Mouse (Mus musculus): ENCODE measurements around the gene Dnajc13. TPM values are rescaled to one million over a fixed set of nuclear protein-coding genes. Genes with fewer than 3 reads are reported as not detected.
A peak's percentile ranks its signal among the peaks of the same experiment; 100 is the strongest.

Dnajc13 gene
- polyA plus RNA-seq, 1 experiment from 2014 or later, result 22.7 TPM

GRCm38 (mm10) chr9:104130141-104130755 is 132.5 kb downstream of the Dnajc13 start:
- H3K9me3 ChIP-seq, result no peaks in the 10 kb centered on the region
- H3K4me2 ChIP-seq (replicated peaks), result no peak overlapping the region
- H3K4me1 ChIP-seq, result peaks cover 9% of the 10 kb centered on the region
- H3K27ac ChIP-seq (replicated peaks), result no peak overlapping the region
- H3K9ac ChIP-seq (replicated peaks), result no peak overlapping the region
- no peak for ATAC-seq (replicated peaks)
- 92% methylated on average over 9 of the region's 9 CpGs for WGBS
- H3K27me3 ChIP-seq, result no peaks in the 10 kb centered on the region
- no peak overlapping the region for H3K4me3 ChIP-seq
- no peaks in the 10 kb centered on the region for H3K36me3 ChIP-seq

DNA sequence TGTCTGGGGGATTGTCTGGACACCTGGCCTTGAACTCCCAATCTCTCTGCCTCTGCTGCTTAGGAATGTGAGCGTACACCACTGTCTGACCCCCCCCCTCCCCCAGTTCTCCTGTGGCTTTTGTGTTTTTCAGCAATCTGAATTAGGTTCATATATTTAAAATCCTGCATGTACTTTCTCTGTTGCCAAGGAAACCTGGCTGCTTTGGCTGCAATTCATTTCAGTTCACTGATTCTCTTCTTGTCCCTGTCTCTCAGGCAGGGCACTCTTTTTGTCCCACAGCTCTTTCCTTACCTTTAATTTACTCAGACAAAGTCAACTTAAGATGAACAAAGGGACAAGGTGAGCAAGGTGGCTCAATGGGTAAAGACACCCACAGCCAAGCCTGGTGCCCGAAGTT is 134.6 kb downstream of the Dnajc13 start:
- ATAC-seq (replicated peaks), result no peak
- Histone ChIP-seq H3K4me1 (peaks cover 22% of the 10 kb centered on the region), H3K4me2 (replicated peaks) (no peak overlapping the region), H3K4me3 (no peak overlapping the region), H3K27ac (replicated peaks) (peak overlapping the region; percentile 57; the same call in 1 of the 2 replicates), H3K27me3 (no peaks in the 10 kb centered on the region), H3K9me3 (no peaks in the 10 kb centered on the region), H3K9ac (replicated peaks) (no peak overlapping the region), H3K36me3 (no peaks in the 10 kb centered on the region)
- WGBS, result 15% methylated on average over 2 of the region's 2 CpGs

DNA sequence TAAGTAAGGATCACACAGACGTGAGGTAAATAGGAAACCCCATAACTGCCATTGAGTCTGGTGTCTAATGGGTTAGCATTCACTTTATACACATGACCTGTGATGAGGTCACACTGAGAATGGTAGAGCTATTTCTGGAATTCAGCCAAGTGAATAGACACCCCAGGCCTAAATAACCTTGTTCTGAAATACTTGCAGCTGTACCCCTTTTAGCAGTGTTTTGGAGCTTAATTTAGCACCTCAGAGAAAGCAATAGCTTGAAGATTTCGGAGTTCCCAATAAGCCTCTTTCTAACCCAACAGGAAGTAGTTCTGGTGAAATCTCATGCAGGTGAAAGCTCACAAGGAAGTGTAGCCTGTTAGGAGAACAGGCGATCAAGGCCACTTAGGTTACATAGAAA is 135.9 kb downstream of the Dnajc13 start, which contains the start of gene Ackr4:
Gene Ackr4 (minus strand): TSS at position 101 of the 400 bp plus-strand sequence.
- H3K4me3 ChIP-seq, result no peak within 1 kb of the TSS
- no peaks in the 10 kb centered on the region for H3K9me3 ChIP-seq
- H3K27me3 ChIP-seq, result no peaks in the 10 kb centered on the region
- H3K9ac ChIP-seq (replicated peaks), result no peak within 1 kb of the TSS
- H3K27ac ChIP-seq (replicated peaks), result peak within 1 kb of the TSS; percentile 57; the same call in 1 of the 2 replicates
- ATAC-seq (replicated peaks), result no peak
- WGBS, result 75% methylated on average over 3 of the region's 3 CpGs
- H3K4me2 ChIP-seq (replicated peaks), result no peak within 1 kb of the TSS
- H3K36me3 ChIP-seq, result no peaks in the 10 kb centered on the region
- peaks cover 23% of the 10 kb centered on the region for H3K4me1 ChIP-seq

- 25% methylated on average over 5 of the region's 5 CpGs for WGBS
- no peak overlapping the region for H3K9ac ChIP-seq (replicated peaks)
- no peak overlapping the region for H3K4me3 ChIP-seq
- no peak for ATAC-seq (replicated peaks)
- no peak overlapping the region for H3K4me2 ChIP-seq (replicated peaks)
- peaks cover 23% of the 10 kb centered on the region for H3K4me1 ChIP-seq
- no peaks in the 10 kb centered on the region for H3K36me3 ChIP-seq
- no peaks in the 10 kb centered on the region for H3K9me3 ChIP-seq
- H3K27ac ChIP-seq (replicated peaks), result 0 out of 2 replicates have a peak overlapping the region, but pooled peaks have one; percentile 29
- no peaks in the 10 kb centered on the region for H3K27me3 ChIP-seq
Measured at GRCm38 (mm10) chr9:104123622-104124021, 139.1 kb downstream of the Dnajc13 start.

DNA sequence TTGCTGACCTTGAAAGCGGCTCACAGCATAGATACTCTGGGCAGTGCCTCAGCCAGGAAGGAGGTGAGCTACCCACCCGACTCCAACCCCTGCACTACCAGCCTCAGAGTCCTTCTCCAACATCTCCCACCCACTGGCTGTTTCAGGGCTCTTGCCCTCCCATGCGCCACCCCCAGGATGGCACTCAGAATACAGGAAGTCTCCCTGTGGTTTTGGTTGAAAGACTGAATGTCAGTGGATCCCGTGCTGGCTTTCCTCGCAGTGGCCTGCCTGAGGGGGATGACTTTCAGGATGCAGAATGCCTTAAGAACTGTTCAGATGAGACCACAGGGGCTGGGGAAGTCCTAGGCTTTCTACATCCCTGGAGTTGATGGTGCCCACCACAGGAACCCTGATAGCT is 139.6 kb downstream of the Dnajc13 start:
- no peak for ATAC-seq (replicated peaks)
- Histone ChIP-seq H3K27ac (replicated peaks) (0 out of 2 replicates have a peak overlapping the region, but pooled peaks have one; percentile 29), H3K4me2 (replicated peaks) (no peak overlapping the region), H3K9me3 (no peaks in the 10 kb centered on the region), H3K4me1 (peaks cover 20% of the 10 kb centered on the region), H3K36me3 (no peaks in the 10 kb centered on the region), H3K27me3 (no peaks in the 10 kb centered on the region), H3K4me3 (no peak overlapping the region), H3K9ac (replicated peaks) (no peak overlapping the region)
- WGBS, result 74% methylated on average over 5 of the region's 5 CpGs

DNA sequence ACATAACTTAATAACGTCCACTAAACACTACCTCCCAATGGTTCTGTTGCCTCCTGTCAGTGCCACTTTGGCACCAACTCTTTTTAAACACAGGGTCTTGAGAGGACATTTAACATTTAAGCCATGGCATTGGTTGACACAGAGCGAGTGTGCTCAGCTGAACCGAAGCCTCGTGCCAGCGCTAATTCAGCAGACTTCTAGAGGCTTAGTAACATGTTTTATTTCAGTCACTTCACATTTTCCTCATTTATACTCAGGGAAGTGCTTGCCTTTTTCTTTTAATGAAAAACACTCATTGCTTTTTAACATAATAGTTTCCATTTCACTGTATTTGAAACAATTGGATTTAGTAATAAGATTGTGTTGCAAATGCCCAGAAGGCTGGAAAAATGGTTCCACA is 153.6 kb downstream of the Dnajc13 start:
- H3K9ac ChIP-seq (replicated peaks), result no peak overlapping the region
- 89% methylated on average over 5 of the region's 5 CpGs for WGBS

GRCm38 (mm10) chr9:104108571-104109143 is 154.1 kb downstream of the Dnajc13 start:
- no peak for ATAC-seq (replicated peaks)
- H3K36me3 ChIP-seq, result no peaks in the 10 kb centered on the region

More for the DNA sequence above, 153.6 kb downstream of the Dnajc13 start:
- no peaks in the 10 kb centered on the region for H3K27me3 ChIP-seq
- no peaks in the 10 kb centered on the region for H3K4me1 ChIP-seq
- H3K4me2 ChIP-seq (replicated peaks), result no peak overlapping the region
- no peak for ATAC-seq (replicated peaks)
- H3K9me3 ChIP-seq, result no peaks in the 10 kb centered on the region
- H3K36me3 ChIP-seq, result no peaks in the 10 kb centered on the region
- H3K27ac ChIP-seq (replicated peaks), result no peak overlapping the region
- no peak overlapping the region for H3K4me3 ChIP-seq

DNA sequence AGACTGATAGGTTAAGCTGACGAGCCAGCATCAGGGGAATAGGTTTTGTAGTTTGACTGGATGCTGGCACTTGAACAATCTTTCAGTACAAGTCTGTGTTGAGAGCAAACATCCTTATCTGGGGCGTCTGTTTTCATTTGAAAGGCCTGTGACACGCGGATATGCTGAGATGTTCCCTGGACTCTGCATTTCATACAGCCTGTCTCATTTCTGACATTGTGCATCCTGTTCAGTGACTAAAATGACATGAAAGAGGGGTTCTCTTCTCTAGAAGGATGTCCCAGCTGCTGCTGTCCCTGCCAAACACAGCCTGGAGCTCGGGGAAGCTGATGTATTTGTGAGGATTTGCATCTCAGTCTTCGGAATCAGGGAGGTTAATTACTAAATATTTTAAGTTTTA is 155.2 kb downstream of the Dnajc13 start:
- H3K4me3 ChIP-seq, result no peak overlapping the region
- no peaks in the 10 kb centered on the region for H3K4me1 ChIP-seq
- no peak overlapping the region for H3K27ac ChIP-seq (replicated peaks)
- H3K9me3 ChIP-seq, result no peaks in the 10 kb centered on the region
- H3K36me3 ChIP-seq, result no peaks in the 10 kb centered on the region
- no peaks in the 10 kb centered on the region for H3K27me3 ChIP-seq
- 82% methylated on average over 6 of the region's 6 CpGs for WGBS
- ATAC-seq (replicated peaks), result no peak
- H3K4me2 ChIP-seq (replicated peaks), result no peak overlapping the region
- no peak overlapping the region for H3K9ac ChIP-seq (replicated peaks)

More at GRCm38 (mm10) chr9:104108571-104109143, 154.1 kb downstream of the Dnajc13 start:
- H3K9me3 ChIP-seq, result no peaks in the 10 kb centered on the region
- no peaks in the 10 kb centered on the region for H3K27me3 ChIP-seq
- whole genome bisulfite sequencing, result 67% methylated on average over 2 of the region's 2 CpGs
- H3K4me3 ChIP-seq, result no peak overlapping the region
- H3K4me2 ChIP-seq (replicated peaks), result no peak overlapping the region
- H3K27ac ChIP-seq (replicated peaks), result no peak overlapping the region
- no peaks in the 10 kb centered on the region for H3K4me1 ChIP-seq
- no peak overlapping the region for H3K9ac ChIP-seq (replicated peaks)

- 85% methylated on average over 9 of the region's 9 CpGs for WGBS
- no peak for ATAC-seq (replicated peaks)
- H3K4me2 ChIP-seq (replicated peaks), result no peak overlapping the region
- H3K9ac ChIP-seq (replicated peaks), result no peak overlapping the region
- no peak overlapping the region for H3K4me3 ChIP-seq
- H3K27me3 ChIP-seq, result no peaks in the 10 kb centered on the region
- no peaks in the 10 kb centered on the region for H3K9me3 ChIP-seq
- no peak overlapping the region for H3K27ac ChIP-seq (replicated peaks)
- no peaks in the 10 kb centered on the region for H3K4me1 ChIP-seq
- no peaks in the 10 kb centered on the region for H3K36me3 ChIP-seq
Measured at GRCm38 (mm10) chr9:104106930-104107329, 155.8 kb downstream of the Dnajc13 start.

DNA sequence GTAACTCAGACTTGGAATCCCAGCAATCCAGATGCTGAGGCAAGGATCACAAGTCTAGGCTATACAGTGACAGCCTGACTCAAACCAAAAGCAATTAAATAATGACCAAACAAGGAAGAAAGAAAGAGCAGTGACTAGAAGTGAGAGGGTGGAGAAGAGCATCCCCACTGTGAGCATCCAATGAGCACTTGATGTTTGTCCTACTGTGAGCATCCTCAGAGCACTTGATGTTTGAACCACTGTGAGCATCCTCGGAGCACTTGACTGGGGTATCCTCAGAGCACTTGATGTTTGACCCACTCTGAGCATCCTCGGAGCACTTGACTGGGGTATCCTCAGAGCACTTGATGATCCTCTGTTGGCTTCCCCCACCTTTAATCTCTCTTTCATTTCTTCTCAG is 157.7 kb downstream of the Dnajc13 start:
- no peak overlapping the region for H3K27ac ChIP-seq (replicated peaks)
- no peak overlapping the region for H3K9ac ChIP-seq (replicated peaks)
- no peak for ATAC-seq (replicated peaks)
- H3K36me3 ChIP-seq, result no peaks in the 10 kb centered on the region
- no peak overlapping the region for H3K4me2 ChIP-seq (replicated peaks)
- H3K27me3 ChIP-seq, result no peaks in the 10 kb centered on the region
- no peak overlapping the region for H3K4me3 ChIP-seq
- H3K9me3 ChIP-seq, result no peaks in the 10 kb centered on the region
- 85% methylated on average over 2 of the region's 2 CpGs for WGBS
- no peaks in the 10 kb centered on the region for H3K4me1 ChIP-seq

- 9% methylated on average over 2 of the region's 2 CpGs for WGBS
- no peaks in the 10 kb centered on the region for H3K9me3 ChIP-seq
- H3K27me3 ChIP-seq, result no peaks in the 10 kb centered on the region
- no peaks in the 10 kb centered on the region for H3K36me3 ChIP-seq
- no peaks in the 10 kb centered on the region for H3K4me1 ChIP-seq
- no peak overlapping the region for H3K27ac ChIP-seq (replicated peaks)
- no peak overlapping the region for H3K9ac ChIP-seq (replicated peaks)
- no peak overlapping the region for H3K4me2 ChIP-seq (replicated peaks)
- ATAC-seq (replicated peaks), result no peak
- H3K4me3 ChIP-seq, result no peak overlapping the region
Measured at GRCm38 (mm10) chr9:104102901-104103300, 159.8 kb downstream of the Dnajc13 start.

GRCm38 (mm10) chr9:104102301-104102700 is 160.4 kb downstream of the Dnajc13 start:
- no peaks in the 10 kb centered on the region for H3K9me3 ChIP-seq
- ATAC-seq (replicated peaks), result no peak
- H3K4me2 ChIP-seq (replicated peaks), result no peak overlapping the region
- H3K27ac ChIP-seq (replicated peaks), result no peak overlapping the region
- no peak overlapping the region for H3K4me3 ChIP-seq
- H3K9ac ChIP-seq (replicated peaks), result no peak overlapping the region
- H3K27me3 ChIP-seq, result no peaks in the 10 kb centered on the region
- H3K4me1 ChIP-seq, result no peaks in the 10 kb centered on the region
- 27% methylated on average over 6 of the region's 6 CpGs for WGBS
- H3K36me3 ChIP-seq, result no peaks in the 10 kb centered on the region

GRCm38 (mm10) chr9:104101458-104101857 is 161.3 kb downstream of the Dnajc13 start:
- H3K36me3 ChIP-seq, result no peaks in the 10 kb centered on the region
- H3K4me2 ChIP-seq (replicated peaks), result no peak overlapping the region
- no peak overlapping the region for H3K9ac ChIP-seq (replicated peaks)
- no peak for ATAC-seq (replicated peaks)
- H3K4me3 ChIP-seq, result no peak overlapping the region
- H3K27me3 ChIP-seq, result no peaks in the 10 kb centered on the region
- no peaks in the 10 kb centered on the region for H3K4me1 ChIP-seq
- no peaks in the 10 kb centered on the region for H3K9me3 ChIP-seq
- 14% methylated on average over 3 of the region's 3 CpGs for WGBS
- no peak overlapping the region for H3K27ac ChIP-seq (replicated peaks)

Measured in forebrain, embryonic 15.5 days (tissue).